In the genomic region with DNA sequence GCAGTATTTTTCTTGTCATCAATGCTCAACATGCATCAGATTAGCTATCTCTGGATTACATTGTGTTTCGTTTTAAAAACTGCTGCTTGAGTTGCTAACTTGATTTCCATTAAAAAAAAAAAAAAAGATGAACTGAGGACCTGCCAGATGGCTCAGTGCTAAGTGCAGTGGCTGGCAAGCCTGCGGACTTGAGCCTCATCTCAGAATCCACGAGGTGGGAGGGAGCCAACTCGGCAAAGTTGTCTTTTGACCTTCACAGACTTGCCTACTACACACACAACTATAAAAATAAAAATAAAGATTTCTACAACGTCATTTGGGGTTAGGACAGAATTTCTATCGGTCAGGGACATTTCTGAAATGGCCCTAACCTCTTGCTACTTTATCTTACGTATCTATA, we compare ENCODE assay signal across 12 mouse cellular contexts.
A peak's percentile ranks its signal among the peaks of the same experiment; 100 is the strongest.
DNase-seq lines count a peak whose midpoint lies in the region; TF ChIP-seq lines count a peak whose summit lies in the region.
"Had no signal": no experiment of that assay in that cellular context is flagged by ENCODE, and none has a peak within 500 bp of the region (broad histone marks: within the 10 kb centered on the region; RNA-seq: fewer than 3 reads in every experiment).

No protein-coding gene starts in this region.

- DNase-seq in adrenal gland, postnatal 10 days = peak; percentile 66
- DNase-seq in adrenal gland, adult 18-20 months (ENCODE audit: low spot score in 2 of 2) = no peak
- DNase-seq in lung, postnatal 36 days = peak; percentile 27
- no peak for DNase-seq in lung, adult 2 months
- DNase-seq in gastrocnemius, postnatal 25 days = peak; percentile 31
- peak; percentile 45 for DNase-seq in skeletal muscle tissue, adult 2 months (ENCODE audit: low read depth, low spot score)
- no peak for DNase-seq in right cerebral cortex, postnatal 10 days (ENCODE audit: low spot score in 2 of 2)
- no peak for DNase-seq in embryo, embryonic 11 days
- DNase-seq: liver; midbrain, embryonic 14.5 days had no signal

- 68% methylated on average over 7 of the region's 7 CpGs for WGBS in lung, adult 2 months

- H3K4me3 ChIP-seq in lung, adult 2 months (replicated peaks; ENCODE audit: extremely low read depth, low read depth, low read length) = no peak overlapping the region
- H3K4me3 ChIP-seq: embryonic facial prominence, embryonic 10.5 days; neural tube, embryonic 12.5 days had no signal

- H3K4me1 ChIP-seq in lung, adult 2 months (ENCODE audit: control insufficient read depth, insufficient read depth, low read length) = peaks cover 25% of the 10 kb centered on the region

- TF ChIP-seq POLR2A in lung, adult 2 months (IDR thresholded peaks at IDR 0.05; ENCODE audit: borderline replicate concordance, extremely low read depth, low read depth, low read length) = no peak

- no peak for TF ChIP-seq CTCF in lung, adult 2 months (IDR thresholded peaks at IDR 0.05; ENCODE audit: insufficient read depth, low read length)

Comparison
In these comparisons a context has a peak if more than half of its experiments do, and no peak if none do; other contexts are left out.
1. DNase-seq: peak in adrenal gland, postnatal 10 days (single experiment), lung, postnatal 36 days (single experiment), gastrocnemius, postnatal 25 days (single experiment) and skeletal muscle tissue, adult 2 months (single experiment); none in adrenal gland, adult 18-20 months (0 of 2), lung, adult 2 months (single experiment), right cerebral cortex, postnatal 10 days (0 of 2) and embryo, embryonic 11 days (single experiment).